Mouse (Mus musculus) neural tube, embryonic 11.5 days (tissue): ENCODE measurements around the gene Acrv1. TPM values are rescaled to one million over a fixed set of nuclear protein-coding genes. Genes with fewer than 3 reads are reported as not detected.
"Not testable (repeated sequence)": the region's sequence is repeated elsewhere in the genome, so short reads cannot be mapped to it uniquely, and the experiment has no call there.

Source experiments
- ATAC-seq: fragments of 200-750 bp; cut with Nextera tagmentation; 2 replicates; pipeline ENCODE4 v1.8.0; 2017; ENCODE audit warnings: moderate number of reproducible peaks, mild to moderate bottlenecking, moderate TSS enrichment, moderate library complexity; ENCODE audit not compliant: insufficient read depth, low FRiP score, low TSS enrichment
- DNase-seq: peaks from one replicate; pipeline ENCODE4 v3.0.0-alpha.2; 2015; ENCODE audit warnings: low spot score
- H3K27ac ChIP-seq: fragments of 300-500 bp; sonication (generic); 2 replicates; pipeline ENCODE4 v1.5.1; 2014; ENCODE audit warnings: low read depth, mild to moderate bottlenecking, low read length
- H3K27me3 ChIP-seq: fragments of 300-500 bp; sonication (generic); 2 replicates; pipeline ENCODE4 v1.6.1; 2014; ENCODE audit warnings: mild to moderate bottlenecking, low read length, mixed read lengths; ENCODE audit not compliant: control insufficient read depth, insufficient read depth
- H3K36me3 ChIP-seq: fragments of 300-500 bp; sonication (generic); 2 replicates; pipeline ENCODE4 v1.6.1; 2014; ENCODE audit warnings: mild to moderate bottlenecking, low read length, moderate library complexity, mixed read lengths; ENCODE audit not compliant: control insufficient read depth, insufficient read depth
- H3K4me1 ChIP-seq: fragments of 300-500 bp; sonication (generic); 2 replicates; pipeline ENCODE4 v1.6.1; 2014; ENCODE audit warnings: low read length, mixed read lengths; ENCODE audit not compliant: control insufficient read depth, insufficient read depth
- H3K4me2 ChIP-seq: fragments of 300-500 bp; sonication (generic); 2 replicates; pipeline ENCODE4 v1.6.1; 2014; ENCODE audit warnings: low read depth, mild to moderate bottlenecking, moderate library complexity
- H3K4me3 ChIP-seq: fragments of 300-500 bp; sonication (generic); 2 replicates; pipeline ENCODE4 v1.5.1; 2014; ENCODE audit warnings: low read depth, low read length
- H3K9ac ChIP-seq: fragments of 300-500 bp; sonication (generic); 2 replicates; pipeline ENCODE4 v1.6.1; 2014; ENCODE audit warnings: mild to moderate bottlenecking, low read length
- H3K9me3 ChIP-seq: fragments of 300-500 bp; sonication (generic); 2 replicates; pipeline ENCODE4 v1.6.1; 2016; ENCODE audit warnings: low read length; ENCODE audit not compliant: control insufficient read depth
- WGBS: fragments of 180-500 bp; shearing (Covaris S2); extraction: QIAGEN DNeasy Blood & Tissue Kit; methylation state at CpG from one replicate; pipeline ENCODE4 v1.1.7; 2014; 5-methylcytosine and 5-hydroxymethylcytosine counted together
- polyA plus RNA-seq: library from polyadenylated mRNA; unstranded; fragments of >200 nt; fragmentation: Nextera tagmentation; extraction: Ambion mirVana; gene quantifications from 2 replicates; pipeline ENCODE4 v1.2.1, GENCODE M21; 2014

Acrv1 gene
- polyA plus RNA-seq = not detected in 2 replicates

GRCm38 (mm10) chr9:36692920-36693319 is at the start of gene Acrv1:
TSS of gene Acrv1 (plus strand) at chr9:36693220.
- WGBS = 73% methylated on average over 1 of the region's 1 CpGs
- H3K4me3 ChIP-seq = no peak within 1 kb of the TSS
- H3K9ac ChIP-seq = no peak within 1 kb of the TSS
- H3K9me3 ChIP-seq = no peaks in the 10 kb centered on the region
- H3K27me3 ChIP-seq = no peaks in the 10 kb centered on the region
- H3K4me2 ChIP-seq = no peak within 1 kb of the TSS
- H3K36me3 ChIP-seq = no peaks in the 10 kb centered on the region
- H3K27ac ChIP-seq = no peak within 1 kb of the TSS
- ATAC-seq = no peak
- no peaks in the 10 kb centered on the region for H3K4me1 ChIP-seq
- no peak for DNase-seq

- not testable (repeated sequence) for DNase-seq, H3K4me1 ChIP-seq, H3K4me3 ChIP-seq, H3K9ac ChIP-seq, H3K27me3 ChIP-seq, H3K27ac ChIP-seq, H3K9me3 ChIP-seq, H3K4me2 ChIP-seq, H3K36me3 ChIP-seq, ATAC-seq
- WGBS = 71% methylated on average over 3 of the region's 3 CpGs
Observed at GRCm38 (mm10) chr9:36643276-36643675, 49.7 kb upstream of the Acrv1 start, which contains the start of gene A630095E13Rik. TSS of gene A630095E13Rik (minus strand) at chr9:36643376.

GRCm38 (mm10) chr9:36681424-36681823 is 11.6 kb upstream of the Acrv1 start:
- DNase-seq (no peak), ATAC-seq (no peak)
- Histone ChIP-seq H3K4me3 (no peak overlapping the region), H3K9ac (no peak overlapping the region), H3K27ac (no peak overlapping the region), H3K4me1 (no peaks in the 10 kb centered on the region), H3K27me3 (no peaks in the 10 kb centered on the region), H3K4me2 (no peak overlapping the region), H3K9me3 (no peaks in the 10 kb centered on the region), H3K36me3 (no peaks in the 10 kb centered on the region)
- whole genome bisulfite sequencing = 86% methylated on average over 2 of the region's 2 CpGs

GRCm38 (mm10) chr9:36687329-36687728 is 5.7 kb upstream of the Acrv1 start:
- ATAC-seq (no peak), DNase-seq (no peak)
- Histone ChIP-seq H3K27ac (no peak overlapping the region), H3K9ac (no peak overlapping the region), H3K4me2 (no peak overlapping the region), H3K9me3 (no peaks in the 10 kb centered on the region), H3K4me3 (no peak overlapping the region), H3K4me1 (no peaks in the 10 kb centered on the region), H3K36me3 (no peaks in the 10 kb centered on the region), H3K27me3 (no peaks in the 10 kb centered on the region)

- Histone ChIP-seq H3K9ac (no peak overlapping the region), H3K4me2 (no peak overlapping the region), H3K9me3 (no peaks in the 10 kb centered on the region), H3K4me3 (no peak overlapping the region), H3K36me3 (no peaks in the 10 kb centered on the region), H3K27me3 (no peaks in the 10 kb centered on the region), H3K27ac (no peak overlapping the region), H3K4me1 (no peaks in the 10 kb centered on the region)
- 94% methylated on average over 10 of the region's 10 CpGs for WGBS
- DNase-seq (no peak), ATAC-seq (no peak)
Observed at GRCm38 (mm10) chr9:36694276-36694675, 1.3 kb downstream of the Acrv1 start.

- no peak for DNase-seq
- 90% methylated on average over 3 of the region's 3 CpGs for whole genome bisulfite sequencing
- ATAC-seq = no peak
Observed at GRCm38 (mm10) chr9:36705923-36706322, 12.9 kb downstream of the Acrv1 start.

GRCm38 (mm10) chr9:36707304-36707703 is 14.3 kb downstream of the Acrv1 start:
- H3K9me3 ChIP-seq = no peaks in the 10 kb centered on the region
- H3K27ac ChIP-seq = no peak overlapping the region
- no peak overlapping the region for H3K9ac ChIP-seq
- H3K4me1 ChIP-seq = no peaks in the 10 kb centered on the region
- H3K27me3 ChIP-seq = no peaks in the 10 kb centered on the region
- 94% methylated on average over 6 of the region's 6 CpGs for WGBS
- DNase-seq = no peak
- H3K4me2 ChIP-seq = no peak overlapping the region
- H3K4me3 ChIP-seq = no peak overlapping the region
- ATAC-seq = no peak
- H3K36me3 ChIP-seq = peaks cover 2% of the 10 kb centered on the region; the same call in 1 of the 2 replicates

More at GRCm38 (mm10) chr9:36705923-36706322, 12.9 kb downstream of the Acrv1 start:
- Histone ChIP-seq H3K9ac (no peak overlapping the region), H3K4me2 (no peak overlapping the region), H3K9me3 (no peaks in the 10 kb centered on the region), H3K36me3 (peaks cover 2% of the 10 kb centered on the region; the same call in 1 of the 2 replicates), H3K4me3 (no peak overlapping the region), H3K27ac (no peak overlapping the region), H3K4me1 (no peaks in the 10 kb centered on the region), H3K27me3 (no peaks in the 10 kb centered on the region)

GRCm38 (mm10) chr9:36716624-36717023 is 23.6 kb downstream of the Acrv1 start:
- Histone ChIP-seq H3K9ac (no peak overlapping the region), H3K27me3 (no peaks in the 10 kb centered on the region), H3K36me3 (peaks cover 4% of the 10 kb centered on the region; the same call in 1 of the 2 replicates), H3K4me1 (no peaks in the 10 kb centered on the region), H3K4me2 (no peak overlapping the region), H3K4me3 (no peak overlapping the region), H3K9me3 (no peaks in the 10 kb centered on the region), H3K27ac (no peak overlapping the region)
- 84% methylated on average over 3 of the region's 3 CpGs for WGBS
- ATAC-seq (no peak), DNase-seq (no peak)

GRCm38 (mm10) chr9:36726131-36727033 is 33.4 kb downstream of the Acrv1 start:
- Histone ChIP-seq H3K36me3 (no peaks in the 10 kb centered on the region), H3K27ac (peak overlapping the region; percentile 86), H3K9me3 (no peaks in the 10 kb centered on the region), H3K27me3 (no peaks in the 10 kb centered on the region), H3K4me1 (0 out of 2 replicates have a peak, but pooled peaks cover 3% of the 10 kb centered on the region), H3K4me3 (peak overlapping the region; percentile 68), H3K4me2 (peak overlapping the region; percentile 82), H3K9ac (peak overlapping the region; percentile 74)
- WGBS = under 1% methylated on average over 53 of the region's 53 CpGs
- peak; percentile 94 for DNase-seq
- ATAC-seq = peak; percentile 94
